Mouse (Mus musculus) urinary bladder, postnatal 10 days (tissue): Measurements from ENCODE around the gene Maz.

Experiments
- DNase-seq: peaks from one replicate; pipeline ENCODE4 v3.0.0; 2022; ENCODE audit warnings: low spot score

The Maz gene

DNA sequence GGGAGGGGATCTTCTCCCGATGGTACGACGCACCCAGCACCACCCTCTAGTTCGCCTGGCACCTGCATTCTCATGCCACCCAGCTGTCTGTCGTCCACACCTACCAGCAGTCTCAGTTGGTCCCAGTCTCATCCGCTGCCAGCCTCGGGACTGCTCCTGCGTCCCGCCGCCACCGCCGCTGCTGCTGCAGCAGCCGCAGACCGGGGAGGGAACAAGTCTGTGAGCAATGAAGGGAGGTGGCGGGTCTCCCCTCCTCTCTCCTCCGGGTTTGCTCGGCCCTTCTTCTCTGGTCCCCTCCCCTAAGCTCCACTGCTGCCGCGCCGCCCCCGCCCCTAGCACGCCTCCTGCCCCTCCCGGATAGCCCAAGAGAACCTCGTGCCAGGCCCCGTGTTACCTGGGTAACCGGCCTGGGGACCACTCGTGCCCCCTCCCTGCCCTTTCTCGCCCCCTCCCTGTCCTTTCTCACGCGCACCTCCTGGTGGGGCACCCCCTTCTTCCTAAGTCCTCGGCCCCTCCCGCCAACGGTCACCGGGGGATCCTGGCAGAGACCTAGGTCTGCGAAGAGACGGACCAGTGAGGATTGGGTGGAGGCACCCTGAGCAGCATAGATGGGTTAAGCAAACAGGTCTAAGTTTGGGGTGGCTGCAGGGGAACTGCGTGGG, 5.8 kb downstream of the Maz start, which contains the start of the genes Gm42742 and Prrt2:
TSS of gene Gm42742 (minus strand) at position 197 of the 662 bp plus-strand sequence.
TSS of gene Prrt2 (minus strand) at position 311 of the 662 bp plus-strand sequence.
- DNase-seq: no peak

GRCm38 (mm10) chr7:127020491-127020890, 6.3 kb downstream of the Maz start:
- DNase-seq: no peak

DNA sequence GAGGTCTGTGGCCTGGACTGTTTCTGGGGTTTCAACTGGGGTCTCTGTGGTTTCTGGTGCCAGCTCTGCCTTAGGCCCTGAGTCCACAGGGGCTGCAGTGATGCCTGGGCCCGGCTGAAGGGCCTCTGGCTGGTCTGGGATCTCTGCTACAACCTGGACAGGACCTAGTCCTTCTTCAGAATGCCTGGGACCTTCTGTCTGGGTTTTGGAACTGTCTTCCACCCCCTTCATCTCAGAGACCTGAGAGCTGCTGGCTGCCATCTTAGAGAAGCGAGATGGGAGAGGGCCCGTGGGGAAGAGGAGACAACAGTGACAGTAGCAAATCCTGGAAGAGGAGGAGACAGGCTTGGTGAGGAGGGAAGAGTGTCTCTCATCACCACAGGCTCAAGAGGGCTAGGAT, 6.8 kb downstream of the Maz start:
- no peak for DNase-seq

DNA sequence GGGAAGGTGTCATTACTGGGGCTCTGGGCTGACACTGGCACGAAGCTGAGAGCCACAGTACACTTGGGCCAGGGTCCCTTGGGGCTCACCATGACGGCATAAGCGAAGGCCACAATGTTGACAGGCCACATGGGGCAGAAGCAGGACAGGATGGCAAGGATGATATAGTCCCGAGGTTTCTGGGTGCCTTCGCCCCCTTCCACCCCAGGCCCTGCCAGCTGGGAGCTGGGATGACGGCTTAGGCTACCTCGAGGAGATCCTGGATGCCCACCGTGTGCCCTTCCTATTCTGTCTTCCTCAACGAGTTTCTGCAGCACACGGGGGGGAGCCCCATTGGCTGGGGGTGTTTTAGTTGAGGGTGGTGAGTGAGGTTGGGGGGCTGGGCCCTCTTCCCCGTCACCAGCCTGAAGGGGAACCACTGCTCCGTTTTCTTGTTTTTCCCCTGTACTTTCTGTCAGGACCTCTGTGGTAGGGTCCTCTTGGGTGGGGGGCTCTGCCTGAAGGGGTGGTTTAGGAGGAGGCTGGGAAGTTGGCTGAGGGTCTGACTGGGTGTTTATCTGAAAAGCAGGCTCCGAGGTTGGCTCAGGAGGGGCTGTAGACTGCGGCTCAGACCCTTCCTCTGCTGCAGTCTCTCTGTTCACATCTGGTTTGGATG, 7.4 kb downstream of the Maz start:
- no peak for DNase-seq

DNA sequence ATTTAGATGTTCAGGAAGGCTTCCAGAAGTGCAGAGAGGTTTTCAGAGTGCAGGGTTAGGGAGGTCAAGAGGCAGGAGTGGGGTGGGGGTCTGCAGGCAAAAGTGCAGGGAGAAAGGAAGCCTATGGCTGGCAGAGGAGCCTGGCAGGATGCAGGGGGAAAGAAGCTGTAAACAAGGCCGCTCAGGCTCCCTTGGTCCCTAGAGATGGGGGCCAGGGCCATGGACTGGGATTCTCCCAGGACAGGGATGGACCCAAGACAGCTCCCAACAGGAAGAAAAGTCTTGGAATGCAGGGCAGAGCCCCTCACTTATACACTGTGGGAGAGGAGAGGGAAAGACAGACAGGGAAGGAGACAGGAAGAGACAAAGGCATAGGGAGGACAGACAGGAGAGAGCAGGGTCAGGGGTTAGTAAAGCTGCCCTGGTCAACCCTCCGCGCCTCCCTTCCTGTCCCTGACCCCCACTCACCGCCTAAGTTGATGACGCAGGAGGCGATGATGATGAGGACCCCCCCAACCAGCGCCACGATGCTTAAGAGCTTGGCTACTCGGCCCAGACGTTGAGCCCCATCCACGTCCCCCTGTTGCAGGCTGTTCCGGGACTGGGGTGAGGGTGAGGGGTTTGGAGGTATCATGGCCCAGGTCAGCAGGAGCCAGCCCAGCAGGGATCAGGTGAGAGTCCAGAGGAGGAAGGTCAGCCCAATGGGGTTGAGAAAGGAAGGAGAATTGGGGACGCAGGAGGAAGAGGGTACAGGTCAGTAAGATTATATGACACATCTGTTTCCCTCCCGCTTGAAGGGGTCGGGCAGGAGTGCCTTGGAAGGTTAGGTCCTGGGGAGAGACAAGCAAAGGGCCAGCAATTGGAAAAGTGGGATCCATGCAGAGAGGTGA, 8.2 kb downstream of the Maz start:
- DNase-seq: no peak

GRCm38 (mm10) chr7:127017950-127018345, 8.9 kb downstream of the Maz start:
- no peak for DNase-seq

- peak; percentile 89 for DNase-seq
These were observed 9.6 kb downstream of the Maz start, which contains the start of gene Pagr1a for GRCm38 (mm10) chr7:127016971-127017949. Gene Pagr1a, minus strand, starts transcription at chr7:127017352.

GRCm38 (mm10) chr7:127016486-127016938, 10.3 kb downstream of the Maz start:
- no peak for DNase-seq

DNA sequence TGATC, 10.6 kb downstream of the Maz start, which contains the start of gene Pagr1b:
TSS of gene Pagr1b (minus strand) at position 4 of the 5 bp plus-strand sequence.
- DNase-seq: no peak

DNA sequence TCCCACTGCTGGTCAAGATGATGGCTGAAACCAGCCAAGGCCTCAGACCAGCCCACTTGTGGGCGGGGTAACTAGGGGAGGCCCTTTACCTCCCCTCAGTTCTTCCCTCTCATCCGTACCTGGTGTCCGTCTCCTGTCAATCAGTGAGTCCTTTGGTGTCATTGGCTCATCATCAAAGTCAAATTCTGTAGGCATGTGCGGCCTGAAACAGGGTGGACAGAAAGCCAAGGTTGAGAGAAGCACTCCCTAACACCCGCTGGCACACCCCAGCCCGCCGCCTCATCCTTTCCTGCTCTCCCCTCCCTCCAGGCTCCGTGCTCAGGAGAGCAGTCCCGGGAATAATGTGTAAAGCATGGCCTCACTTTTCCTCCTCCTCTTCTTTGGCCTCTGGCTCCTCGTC, 10.8 kb downstream of the Maz start:
- DNase-seq: no peak

GRCm38 (mm10) chr7:127014993-127015392, 11.8 kb downstream of the Maz start:
- no peak for DNase-seq

DNA sequence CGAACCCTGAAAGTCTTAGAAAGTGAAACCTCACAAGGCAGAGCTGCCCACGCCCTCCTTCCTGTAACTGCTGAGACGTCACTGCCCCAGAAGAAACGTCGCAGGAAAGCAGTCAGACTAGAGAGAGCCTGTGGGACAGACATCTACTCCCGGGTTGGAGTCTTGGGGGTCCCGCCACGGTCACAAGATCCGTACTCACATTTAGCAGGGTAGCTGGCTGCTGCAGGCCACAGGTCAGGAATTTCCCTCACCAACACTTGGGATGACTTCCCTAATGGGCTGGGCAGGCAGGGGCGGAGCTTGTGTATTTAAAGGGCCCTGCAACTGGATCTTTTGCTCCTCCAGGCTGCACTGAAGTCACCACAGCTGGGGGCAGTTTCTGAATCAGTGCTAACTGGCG, 12.5 kb downstream of the Maz start, which contains the start of gene Mvp:
TSS of gene Mvp (minus strand) at position 302 of the 400 bp plus-strand sequence.
- no peak for DNase-seq

DNA sequence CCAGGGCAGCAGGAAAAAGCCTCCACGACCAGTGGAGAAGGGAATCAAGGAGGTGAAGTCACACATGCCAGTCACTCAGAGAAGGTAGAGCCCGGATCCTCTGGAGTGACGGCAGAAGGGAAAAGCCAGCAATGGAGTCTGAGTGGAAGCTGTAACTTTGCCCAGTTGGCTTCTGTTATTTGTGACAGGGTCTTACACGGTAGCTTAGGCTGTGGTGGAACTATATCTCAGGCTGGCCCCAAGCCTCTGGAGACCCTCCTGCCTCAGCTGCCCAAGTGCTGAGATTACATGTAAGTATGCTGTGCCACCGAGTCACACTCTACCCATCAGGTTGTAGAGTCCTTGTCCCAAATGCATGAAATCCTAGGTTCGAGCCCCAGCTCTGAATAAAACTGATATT, 13.5 kb downstream of the Maz start:
- DNase-seq: no peak

GRCm38 (mm10) chr7:127012845-127013244, 14.0 kb downstream of the Maz start:
- DNase-seq: no peak

- no peak for DNase-seq
These were observed 14.5 kb downstream of the Maz start for GRCm38 (mm10) chr7:127012374-127012773.

- DNase-seq: no peak
These were observed 15.1 kb downstream of the Maz start for GRCm38 (mm10) chr7:127011717-127012116.

GRCm38 (mm10) chr7:127011051-127011450, 15.8 kb downstream of the Maz start:
- no peak for DNase-seq

DNA sequence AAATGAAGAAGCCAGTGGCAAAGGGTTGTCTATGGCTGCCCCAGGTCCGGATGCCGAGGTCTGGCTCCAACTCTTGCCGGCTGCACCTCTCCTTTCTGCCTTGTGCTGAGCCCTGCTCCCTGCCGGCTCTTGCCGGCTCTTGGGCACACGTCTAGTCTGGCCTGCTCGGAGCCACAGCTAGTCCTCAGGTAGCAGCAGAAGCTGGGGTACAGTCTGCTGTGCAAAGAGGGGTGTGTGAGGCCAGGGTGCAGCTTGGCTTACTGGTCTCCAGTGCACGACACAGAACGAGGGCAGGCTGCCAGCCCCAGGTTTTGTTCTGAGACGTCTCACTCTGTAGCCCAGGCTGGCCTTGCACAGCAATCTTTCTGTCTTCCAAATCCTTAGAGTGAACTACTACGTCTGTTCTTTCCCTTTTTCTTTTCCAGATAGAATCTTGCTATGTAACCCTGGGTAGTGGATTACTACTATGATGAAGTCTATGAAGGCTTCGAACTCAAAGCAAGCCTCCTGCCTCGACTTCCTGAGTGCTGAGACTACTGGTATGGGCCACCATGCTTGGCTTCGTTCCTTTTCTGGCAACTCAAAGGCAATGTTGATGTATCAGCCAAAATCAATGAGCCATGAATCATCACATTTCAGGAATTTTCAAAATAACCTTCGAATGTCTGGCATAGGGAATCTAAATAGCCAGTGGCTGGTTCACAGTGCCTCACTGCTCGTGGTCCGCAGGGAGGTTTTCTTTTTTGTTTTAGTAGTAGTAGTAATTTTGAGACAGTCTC, 17.3 kb downstream of the Maz start:
- no peak for DNase-seq

GRCm38 (mm10) chr7:127008239-127009019, 18.4 kb downstream of the Maz start:
- no peak for DNase-seq

DNA sequence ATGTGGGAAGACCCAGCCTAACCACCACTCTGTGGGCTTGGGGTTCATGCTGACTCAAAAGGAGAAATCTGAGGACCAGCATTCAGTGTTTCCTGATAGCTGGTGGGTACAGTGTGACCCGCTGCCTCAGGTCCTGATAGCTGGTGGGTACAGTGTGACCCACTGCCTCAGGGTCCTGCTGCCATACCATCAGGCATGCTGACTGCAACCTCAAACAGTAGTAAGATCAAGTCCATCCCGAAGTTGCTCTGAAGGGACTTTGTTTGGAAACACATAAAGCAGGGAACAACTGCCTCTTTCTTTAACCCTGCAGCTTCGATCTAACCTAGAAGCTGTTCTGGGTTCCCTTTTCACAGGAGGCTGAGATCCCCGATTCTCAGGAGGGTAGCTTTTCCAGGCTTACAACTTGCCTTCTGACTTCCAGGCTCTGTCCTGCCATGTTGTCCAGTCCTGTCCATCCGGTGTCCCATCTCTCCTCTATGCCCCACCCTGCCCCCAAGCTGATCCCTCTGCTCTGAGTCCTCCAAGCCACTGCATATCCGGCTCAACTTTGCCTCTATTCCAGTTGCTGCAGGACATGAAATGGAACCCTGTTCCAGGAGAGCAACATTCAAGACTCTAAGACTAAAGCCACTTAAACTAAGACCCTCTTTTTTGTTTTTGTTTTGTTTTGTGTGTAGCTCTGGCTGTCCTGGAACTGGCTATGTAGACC, 19.4 kb downstream of the Maz start:
- no peak for DNase-seq
